Mouse (Mus musculus) bone marrow, adult 2 months (tissue): Measurements from ENCODE around the gene Sdk2.

Experiments
- CTCF ChIP-seq: fragments of 200-500 bp; IDR thresholded peaks from 2 replicates; pipeline ENCODE4 v1.5.1; 2011; ENCODE audit warnings: low read length, control low read depth; ENCODE audit not compliant: control insufficient read depth, insufficient read depth
- POLR2A ChIP-seq: fragments of 200-500 bp; IDR thresholded peaks from 2 replicates; pipeline ENCODE4 v1.6.1; 2011; ENCODE audit warnings: low read depth, mild to moderate bottlenecking, control low read depth, low read length, borderline replicate concordance; ENCODE audit not compliant: control insufficient read depth

DNA sequence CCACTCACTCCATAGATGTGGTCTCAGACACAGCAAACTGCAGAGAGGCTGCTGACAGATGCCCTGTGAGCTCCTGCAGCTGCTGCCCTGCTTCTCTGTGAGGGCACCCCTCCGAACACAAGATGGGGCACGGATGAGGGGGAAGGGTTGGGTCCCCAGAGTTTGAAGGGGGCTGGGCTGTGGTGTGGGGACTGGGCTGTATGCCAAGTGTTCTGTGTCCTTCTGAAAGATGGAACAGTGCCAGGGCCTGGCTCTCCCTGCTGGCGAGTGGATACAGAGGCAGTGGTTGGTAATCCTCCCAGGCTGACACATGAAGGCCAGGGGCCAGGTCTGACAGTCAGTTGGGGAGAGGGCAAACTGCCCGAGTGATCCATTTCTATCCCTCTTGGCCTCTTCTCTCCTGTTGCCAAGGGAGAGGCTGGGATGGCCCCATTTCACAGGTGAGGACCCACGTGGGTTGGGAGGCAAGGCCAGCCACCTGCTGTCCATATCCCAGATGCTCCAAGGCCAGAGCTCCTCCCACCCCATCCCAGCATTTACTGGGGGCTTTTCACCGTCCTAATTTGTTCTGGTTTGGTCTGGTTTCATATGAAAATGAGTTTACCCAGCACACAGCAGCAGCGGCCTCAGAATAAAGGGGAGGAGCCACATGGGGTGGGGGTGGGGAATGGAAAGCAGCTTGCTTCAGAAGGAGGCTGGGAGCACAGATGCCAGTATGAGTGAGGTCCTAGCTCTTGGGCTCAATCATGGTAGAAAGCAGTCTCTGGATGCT, 84.9 kb downstream of the Sdk2 start:
- TF ChIP-seq CTCF (no peak), POLR2A (no peak)
